Mouse (Mus musculus) E14TG2a.4 (cell line): Measurements from ENCODE around the gene Vmn2r28.
"Not testable (repeated sequence)": the region's sequence is repeated elsewhere in the genome, so short reads cannot be mapped to it uniquely, and the experiment has no call there.

Experiments
- CTCF ChIP-seq: conservative IDR thresholded peaks from 2 replicates; pipeline ENCODE4 v1.5.1; 2014; ENCODE audit warnings: low read length
- NANOG ChIP-seq: IDR thresholded peaks from 2 replicates; pipeline ENCODE4 v1.6.1; 2014; ENCODE audit warnings: borderline replicate concordance, low read length, mixed read lengths
- POU5F1 ChIP-seq: IDR thresholded peaks from 2 replicates; pipeline ENCODE4 v1.6.1; 2014; ENCODE audit warnings: low read length, borderline replicate concordance

- TF ChIP-seq CTCF, NANOG, POU5F1: not testable (repeated sequence)
Observed at GRCm38 (mm10) chr7:5454011-5454410, 39.7 kb downstream of the Vmn2r28 start.
